Mouse (Mus musculus): ENCODE results near the gene Synpo2l. TPM values are rescaled to one million over a fixed set of nuclear protein-coding genes. Genes with fewer than 3 reads are reported as not detected.
A peak's percentile ranks its signal among the peaks of the same experiment; 100 is the strongest.

The Synpo2l gene
- polyA plus RNA-seq, 1 experiment from 2014 or later = 1.3 TPM

DNA sequence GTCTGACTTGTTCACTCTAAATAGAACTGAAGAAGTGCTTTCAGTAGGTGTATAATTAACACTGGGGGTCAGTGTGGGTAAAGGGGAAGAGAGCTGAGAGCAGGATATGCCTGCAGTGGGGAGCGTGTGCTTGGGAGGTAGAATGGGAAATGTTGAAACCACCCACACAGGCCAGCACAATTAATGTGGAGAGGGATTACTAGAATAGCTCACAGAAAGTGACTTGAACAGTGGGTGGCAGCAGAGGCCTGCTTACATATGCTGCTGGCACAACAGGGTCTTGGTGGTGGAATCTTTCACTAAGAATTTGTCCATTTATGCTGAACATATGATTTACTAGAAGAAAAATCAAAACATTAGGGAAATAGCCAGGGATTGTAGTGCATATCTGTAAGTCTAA lies 28.8 kb upstream of the Synpo2l start:
- Histone ChIP-seq H3K27ac (replicated peaks) (no peak overlapping the region), H3K4me1 (replicated peaks) (peaks cover 76% of the 10 kb centered on the region)

DNA sequence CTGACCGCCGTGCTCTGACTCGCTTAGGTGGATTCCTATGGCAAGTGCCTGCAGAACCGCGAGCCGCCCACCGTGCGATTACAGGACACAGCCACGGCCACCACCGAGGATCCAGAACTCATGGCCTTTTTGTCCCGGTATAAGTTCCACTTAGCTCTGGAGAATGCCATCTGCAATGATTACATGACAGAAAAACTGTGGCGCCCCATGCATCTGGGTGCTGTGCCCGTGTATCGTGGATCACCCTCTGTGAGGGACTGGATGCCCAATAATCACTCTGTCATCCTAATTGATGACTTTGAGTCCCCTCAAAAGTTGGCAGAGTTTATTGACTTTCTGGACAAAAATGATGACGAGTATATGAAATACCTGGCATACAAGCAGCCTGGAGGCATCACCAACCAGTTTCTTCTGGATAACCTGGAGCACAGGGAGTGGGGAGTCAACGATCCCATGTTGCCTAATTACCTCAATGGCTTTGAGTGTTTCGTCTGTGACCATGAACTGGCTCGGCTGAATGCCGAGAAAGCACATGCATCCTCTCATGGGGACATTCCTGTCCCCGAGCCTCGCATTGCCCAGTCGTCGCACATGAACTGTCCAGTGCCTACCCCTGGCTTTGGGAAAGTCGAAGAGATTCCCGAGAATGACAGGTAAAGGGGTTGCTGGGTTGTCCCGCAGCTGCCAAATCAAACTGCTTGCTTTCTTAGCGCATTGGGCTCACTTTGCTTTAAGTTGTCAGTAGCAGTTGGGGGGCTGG lies 27.8 kb upstream of the Synpo2l start:
- peaks cover 66% of the 10 kb centered on the region for H3K4me1 ChIP-seq (replicated peaks)
- 20% methylated on average over 27 of the region's 27 CpGs for WGBS (ENCODE audit: insufficient replicate concordance)
- ATAC-seq (ENCODE audit: insufficient read depth) = no peak
- no peaks in the 10 kb centered on the region for H3K9me3 ChIP-seq (replicated peaks)
- H3K9ac ChIP-seq = peak overlapping the region; percentile 88
- peak overlapping the region; percentile 93 for H3K27ac ChIP-seq (replicated peaks)
- peaks cover 49% of the 10 kb centered on the region for H3K36me3 ChIP-seq (replicated peaks)
- peak overlapping the region; percentile 89 for H3K4me2 ChIP-seq
- no peaks in the 10 kb centered on the region for H3K27me3 ChIP-seq
- H3K4me3 ChIP-seq (replicated peaks) = peak overlapping the region; percentile 96

More for the DNA sequence above, 28.8 kb upstream of the Synpo2l start:
- H3K4me3 ChIP-seq (replicated peaks) = peak overlapping the region; percentile 96
- H3K4me2 ChIP-seq = peak overlapping the region; percentile 89
- H3K36me3 ChIP-seq (replicated peaks) = peaks cover 38% of the 10 kb centered on the region
- H3K9me3 ChIP-seq (replicated peaks) = no peaks in the 10 kb centered on the region
- no peaks in the 10 kb centered on the region for H3K27me3 ChIP-seq
- 26% methylated on average over 1 of the region's 1 CpGs for WGBS (ENCODE audit: insufficient replicate concordance)
- ATAC-seq (ENCODE audit: insufficient read depth) = no peak
- H3K9ac ChIP-seq = no peak overlapping the region

GRCm38 (mm10) chr14:20694884-20695760 lies 27.0 kb upstream of the Synpo2l start, which contains the start of gene Fut11:
TSS of gene Fut11 (plus strand) at chr14:20694968.
- Histone ChIP-seq H3K27ac (replicated peaks) (peak within 1 kb of the TSS; percentile 93), H3K27me3 (no peaks in the 10 kb centered on the region), H3K4me2 (peak within 1 kb of the TSS; percentile 89), H3K4me3 (replicated peaks) (peak within 1 kb of the TSS; percentile 96), H3K36me3 (replicated peaks) (peaks cover 51% of the 10 kb centered on the region), H3K4me1 (replicated peaks) (peaks cover 60% of the 10 kb centered on the region), H3K9ac (peak within 1 kb of the TSS; percentile 88), H3K9me3 (replicated peaks) (no peaks in the 10 kb centered on the region)
- ATAC-seq (ENCODE audit: insufficient read depth) = peak; percentile 83
- under 1% methylated on average over 111 of the region's 111 CpGs for WGBS (ENCODE audit: insufficient replicate concordance)

DNA sequence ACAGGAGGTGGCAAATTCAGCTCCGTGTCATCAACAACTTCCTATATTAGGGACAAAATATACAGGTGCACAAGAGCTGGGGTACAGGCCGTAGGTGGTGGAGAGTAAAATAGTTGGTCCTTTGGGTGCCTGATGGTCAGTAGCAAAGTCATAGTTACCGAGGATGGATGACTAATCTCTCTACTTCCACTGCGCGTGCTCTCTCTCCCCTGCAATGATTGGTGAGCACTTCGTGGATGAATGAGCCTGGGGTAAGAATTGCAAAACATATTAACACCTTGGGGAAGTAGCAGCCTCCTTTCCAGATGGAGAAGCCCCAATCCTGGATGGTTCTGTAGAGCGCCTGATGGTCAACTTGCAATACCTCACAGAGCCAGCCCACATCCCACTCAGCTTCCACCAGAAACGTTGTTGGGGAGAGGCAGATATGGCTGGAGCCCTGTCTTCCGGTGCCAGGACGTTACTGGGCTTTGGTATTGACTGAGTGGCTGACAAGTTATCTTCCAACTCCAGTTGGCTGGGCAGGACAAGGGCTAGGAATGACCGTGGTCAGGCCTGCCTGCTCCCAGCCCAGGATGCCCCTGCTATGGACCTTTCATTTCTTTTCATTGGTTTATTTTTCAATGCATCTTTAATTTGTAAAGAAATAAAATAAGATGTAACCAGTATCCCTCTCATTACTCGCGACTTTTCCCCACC lies 26.2 kb upstream of the Synpo2l start:
- H3K27ac ChIP-seq (replicated peaks) = peak overlapping the region; percentile 93
- peaks cover 59% of the 10 kb centered on the region for H3K36me3 ChIP-seq (replicated peaks)
- ATAC-seq (ENCODE audit: insufficient read depth) = peak; percentile 9; the same call in 1 of the 2 replicates
- H3K4me1 ChIP-seq (replicated peaks) = peaks cover 56% of the 10 kb centered on the region
- no peaks in the 10 kb centered on the region for H3K9me3 ChIP-seq (replicated peaks)
- no peaks in the 10 kb centered on the region for H3K27me3 ChIP-seq
- WGBS (ENCODE audit: insufficient replicate concordance) = 38% methylated on average over 13 of the region's 13 CpGs
- H3K4me2 ChIP-seq = peak overlapping the region; percentile 89
- peak overlapping the region; percentile 96 for H3K4me3 ChIP-seq (replicated peaks)
- H3K9ac ChIP-seq = peak overlapping the region; percentile 88

DNA sequence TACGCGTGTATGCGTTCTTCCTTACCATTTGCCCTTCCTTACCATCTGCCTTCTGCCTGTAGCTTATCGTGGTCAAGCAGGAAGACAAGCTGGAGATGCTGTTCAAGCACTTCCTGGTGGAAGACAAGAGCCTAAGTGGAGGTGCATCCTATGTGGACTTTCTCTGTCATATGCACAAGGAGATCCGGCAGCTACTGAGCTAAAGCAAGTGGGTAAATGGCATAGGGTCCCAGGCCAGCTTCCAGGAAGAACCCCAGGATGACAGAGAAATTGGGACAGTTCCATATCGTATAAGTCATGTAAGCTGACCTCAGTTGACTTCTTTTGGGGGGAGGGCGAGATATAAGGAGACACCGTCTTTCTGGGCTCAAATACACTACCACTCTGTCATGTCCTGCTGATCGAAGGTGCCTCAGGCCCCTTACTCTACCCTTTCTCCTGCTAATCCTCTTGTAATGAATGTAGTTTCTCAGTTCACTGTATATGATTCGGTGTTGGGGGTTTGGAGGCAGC lies 25.5 kb upstream of the Synpo2l start:
- Histone ChIP-seq H3K9ac (no peak overlapping the region), H3K27ac (replicated peaks) (peak overlapping the region; percentile 93; the same call in 1 of the 2 replicates), H3K36me3 (replicated peaks) (peaks cover 66% of the 10 kb centered on the region), H3K4me2 (peak overlapping the region; percentile 89), H3K4me1 (replicated peaks) (peaks cover 49% of the 10 kb centered on the region), H3K4me3 (replicated peaks) (no peak overlapping the region), H3K9me3 (replicated peaks) (no peaks in the 10 kb centered on the region), H3K27me3 (no peaks in the 10 kb centered on the region)
- 74% methylated on average over 10 of the region's 10 CpGs for WGBS (ENCODE audit: insufficient replicate concordance)
- no peak for ATAC-seq (ENCODE audit: insufficient read depth)

GRCm38 (mm10) chr14:20691772-20692171 lies 23.6 kb upstream of the Synpo2l start:
- ATAC-seq (ENCODE audit: insufficient read depth) = no peak
- H3K4me1 ChIP-seq (replicated peaks) = peaks cover 30% of the 10 kb centered on the region
- no peak overlapping the region for H3K4me2 ChIP-seq
- H3K4me3 ChIP-seq (replicated peaks) = no peak overlapping the region
- no peaks in the 10 kb centered on the region for H3K27me3 ChIP-seq
- peaks cover 77% of the 10 kb centered on the region for H3K36me3 ChIP-seq (replicated peaks)
- 84% methylated on average over 6 of the region's 6 CpGs for WGBS (ENCODE audit: insufficient replicate concordance)
- H3K9ac ChIP-seq = no peak overlapping the region
- H3K27ac ChIP-seq (replicated peaks) = no peak overlapping the region
- no peaks in the 10 kb centered on the region for H3K9me3 ChIP-seq (replicated peaks)

DNA sequence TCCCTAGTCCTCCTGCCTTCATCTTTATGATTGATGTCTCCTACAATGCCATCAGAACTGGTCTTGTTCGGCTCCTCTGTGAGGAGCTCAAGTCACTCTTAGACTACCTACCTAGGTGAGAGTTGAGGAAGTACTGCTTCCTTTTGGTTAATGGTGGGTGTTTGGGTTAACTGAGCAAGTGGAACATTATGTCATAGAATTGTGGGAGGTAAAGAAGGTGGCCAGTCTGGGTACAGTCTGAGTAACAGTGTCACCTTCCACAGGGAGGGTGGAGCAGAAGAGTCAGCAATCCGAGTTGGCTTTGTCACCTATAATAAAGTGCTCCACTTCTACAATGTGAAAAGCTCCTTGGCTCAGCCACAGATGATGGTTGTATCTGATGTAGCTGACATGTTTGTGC lies 20.9 kb upstream of the Synpo2l start:
- H3K4me3 ChIP-seq (replicated peaks) = no peak overlapping the region
- 78% methylated on average over 2 of the region's 2 CpGs for WGBS (ENCODE audit: insufficient replicate concordance)
- H3K9ac ChIP-seq = no peak overlapping the region

GRCm38 (mm10) chr14:20686576-20686975 lies 18.4 kb upstream of the Synpo2l start:
- no peaks in the 10 kb centered on the region for H3K27me3 ChIP-seq
- 81% methylated on average over 3 of the region's 3 CpGs for WGBS (ENCODE audit: insufficient replicate concordance)
- no peak overlapping the region for H3K9ac ChIP-seq
- H3K4me2 ChIP-seq = no peak overlapping the region
- peaks cover 98% of the 10 kb centered on the region for H3K36me3 ChIP-seq (replicated peaks)
- H3K4me1 ChIP-seq (replicated peaks) = peaks cover 7% of the 10 kb centered on the region; the same call in 1 of the 2 replicates
- no peak overlapping the region for H3K27ac ChIP-seq (replicated peaks)
- H3K9me3 ChIP-seq (replicated peaks) = no peaks in the 10 kb centered on the region
- no peak for ATAC-seq (ENCODE audit: insufficient read depth)
- no peak overlapping the region for H3K4me3 ChIP-seq (replicated peaks)

More for the DNA sequence above, 20.9 kb upstream of the Synpo2l start:
- ATAC-seq (ENCODE audit: insufficient read depth) = no peak
- H3K4me1 ChIP-seq (replicated peaks) = peaks cover 8% of the 10 kb centered on the region
- H3K27me3 ChIP-seq = no peaks in the 10 kb centered on the region
- H3K4me2 ChIP-seq = no peak overlapping the region
- no peaks in the 10 kb centered on the region for H3K9me3 ChIP-seq (replicated peaks)
- peaks cover 98% of the 10 kb centered on the region for H3K36me3 ChIP-seq (replicated peaks)
- H3K27ac ChIP-seq (replicated peaks) = no peak overlapping the region

- no peak overlapping the region for H3K4me3 ChIP-seq (replicated peaks)
- no peak overlapping the region for H3K27ac ChIP-seq (replicated peaks)
- H3K9ac ChIP-seq = no peak overlapping the region
- H3K4me2 ChIP-seq = no peak overlapping the region
- ATAC-seq (ENCODE audit: insufficient read depth) = no peak
- peaks cover 12% of the 10 kb centered on the region; the same call in 1 of the 2 replicates for H3K4me1 ChIP-seq (replicated peaks)
- no peaks in the 10 kb centered on the region for H3K9me3 ChIP-seq (replicated peaks)
- 56% methylated on average over 3 of the region's 3 CpGs for WGBS (ENCODE audit: insufficient replicate concordance)
- H3K27me3 ChIP-seq = no peaks in the 10 kb centered on the region
- H3K36me3 ChIP-seq (replicated peaks) = peaks cover 100% of the 10 kb centered on the region
These were observed 14.3 kb upstream of the Synpo2l start for GRCm38 (mm10) chr14:20682498-20682897.

DNA sequence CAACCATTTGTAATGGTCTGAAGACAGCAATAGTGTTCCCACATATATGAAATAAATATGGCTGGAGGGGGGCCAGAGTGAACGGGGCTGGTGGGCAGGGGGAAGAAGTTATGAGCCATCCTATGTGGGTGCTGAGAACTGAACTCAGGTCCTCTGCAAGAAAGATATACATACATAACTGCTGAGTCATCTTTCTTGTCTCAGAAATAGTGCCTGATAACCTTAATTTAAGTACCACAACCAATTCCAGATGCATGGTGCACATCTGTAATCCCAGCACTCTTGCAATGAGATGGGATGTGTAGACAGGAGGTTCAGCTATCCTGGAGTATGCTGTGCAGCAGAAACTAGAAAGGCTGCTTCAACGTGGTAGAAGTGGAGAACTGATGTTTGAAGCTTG lies 13.6 kb upstream of the Synpo2l start:
- Histone ChIP-seq H3K9me3 (replicated peaks) (no peaks in the 10 kb centered on the region), H3K27ac (replicated peaks) (no peak overlapping the region), H3K4me1 (replicated peaks) (peaks cover 12% of the 10 kb centered on the region; the same call in 1 of the 2 replicates), H3K36me3 (replicated peaks) (peaks cover 100% of the 10 kb centered on the region), H3K9ac (no peak overlapping the region), H3K27me3 (no peaks in the 10 kb centered on the region), H3K4me3 (replicated peaks) (no peak overlapping the region), H3K4me2 (no peak overlapping the region)
- 88% methylated on average over 2 of the region's 2 CpGs for WGBS (ENCODE audit: insufficient replicate concordance)
- ATAC-seq (ENCODE audit: insufficient read depth) = no peak
